8 mouse cellular contexts compared by ENCODE assay signal in genomic region chr11:5411577-5411976, GRCm38 (mm10). TPM values are rescaled to one million over a fixed set of nuclear protein-coding genes. Genes with fewer than 3 reads are reported as not detected.
A peak's percentile ranks its signal among the peaks of the same experiment; 100 is the strongest.
DNase-seq lines count a peak whose midpoint lies in the region; ATAC-seq and TF ChIP-seq lines count a peak whose summit lies in the region.

No protein-coding gene starts in this region.

- no peaks in the 10 kb centered on the region for H3K36me3 ChIP-seq in embryonic facial prominence, embryonic 15.5 days
- H3K36me3 ChIP-seq in liver, adult 2 months (ENCODE audit: control insufficient read depth, insufficient read depth, low read length), result no peaks in the 10 kb centered on the region

- peaks cover 48% of the 10 kb centered on the region for H3K4me1 ChIP-seq in embryonic facial prominence, embryonic 15.5 days
- H3K4me1 ChIP-seq in liver, adult 2 months (ENCODE audit: control insufficient read depth, insufficient read depth, low read length), result peaks cover 27% of the 10 kb centered on the region

- TF ChIP-seq CTCF in liver, adult 2 months (IDR thresholded peaks at IDR 0.05; ENCODE audit: low read depth, low read length), result no peak

- H3K4me2 ChIP-seq in embryonic facial prominence, embryonic 15.5 days (replicated peaks), result no peak overlapping the region

- no peak overlapping the region for H3K4me3 ChIP-seq in embryonic facial prominence, embryonic 15.5 days (replicated peaks)
- no peak overlapping the region for H3K4me3 ChIP-seq in liver, adult 2 months (ENCODE audit: insufficient read depth, low read depth, low read length)

- peaks cover 15% of the 10 kb centered on the region; the same call in 1 of the 2 replicates for H3K79me2 ChIP-seq in liver, adult 2 months (ENCODE audit: control insufficient read depth, insufficient read depth, low read length)

- 0 out of 2 replicates have a peak overlapping the region, but pooled peaks have one; percentile 34 for H3K27ac ChIP-seq in embryonic facial prominence, embryonic 15.5 days (replicated peaks)
- H3K27ac ChIP-seq in liver, adult 2 months (replicated peaks; ENCODE audit: insufficient read depth, low read depth, low read length), result no peak overlapping the region

- H3K9ac ChIP-seq in embryonic facial prominence, embryonic 15.5 days, result no peak overlapping the region
- no peak overlapping the region for H3K9ac ChIP-seq in liver, adult 2 months (ENCODE audit: low read depth, low read length)

- H3K27me3 ChIP-seq in embryonic facial prominence, embryonic 15.5 days, result no peaks in the 10 kb centered on the region
- no peaks in the 10 kb centered on the region for H3K27me3 ChIP-seq in liver, adult 2 months (ENCODE audit: control insufficient read depth, insufficient read depth, low read length)

- ATAC-seq in embryonic facial prominence, embryonic 15.5 days (ENCODE audit: insufficient number of reproducible peaks, low FRiP score, low TSS enrichment, low read depth), result no peak; the same call in 1 of the 2 replicates

- H3K9me3 ChIP-seq in embryonic facial prominence, embryonic 15.5 days (replicated peaks), result no peaks in the 10 kb centered on the region

- no peak for TF ChIP-seq POLR2A in liver, adult 2 months (IDR thresholded peaks at IDR 0.05; ENCODE audit: extremely low read depth, insufficient read depth, low read length)

- 39% methylated on average over 9 of the region's 9 CpGs for WGBS in embryonic facial prominence, embryonic 15.5 days
- WGBS in liver, adult 2 months, result 30% methylated on average over 9 of the region's 9 CpGs

- DNase-seq in adrenal gland, adult 2 months, result peak; percentile 55
- DNase-seq in adrenal gland, postnatal 4 days (ENCODE audit: low spot score in 2 of 2), result no peak
- peak; percentile 87 for DNase-seq in CD4-positive, CD25-positive, alpha-beta regulatory T cell, adult 2 months (ENCODE audit: low read depth, low spot score)
- DNase-seq in liver, adult 2 months (ENCODE audit: extremely low read depth, low read depth, low spot score), result peak; percentile 69
- DNase-seq in thymus, adult 18-20 months, result peak; percentile 67 to 84
- no peak for DNase-seq in frontal cortex, postnatal 25 days (ENCODE audit: low spot score in 2 of 2)
- no peak for DNase-seq in right cerebral cortex, postnatal 36 days (ENCODE audit: low spot score in 2 of 2)

RNA-seq across cellular contexts. Expression of gene Znrf3, which starts 33.1 kb away (rescaled TPM):
- 10 to 100 TPM; 21.8 to 27.9 TPM for total RNA-seq in adrenal gland, adult 2 months (2021)
- 11.9 and 15.7 TPM in 2 replicates for polyA plus RNA-seq in adrenal gland, adult 2 months (2012; rRNA removed)
- total RNA-seq in adrenal gland, postnatal 4 days (2021), result 10 to 100 TPM; 44.3 to 44.6 TPM
- 15.9 and 16.9 TPM in 2 replicates for polyA plus RNA-seq in embryonic facial prominence, embryonic 15.5 days (2015; fragmentation: Nextera tagmentation; extraction: Ambion mirVana)
- 4.6 and 6.3 TPM in 2 replicates for total RNA-seq in liver, adult 2 months (2014; rRNA removed)
- 4.2 and 4.5 TPM in 2 replicates for polyA plus RNA-seq in liver, adult 2 months (2012; rRNA removed)

Comparison
In these comparisons a context has a peak if more than half of its experiments do, and no peak if none do; other contexts are left out.
1. DNase-seq: peak in adrenal gland, adult 2 months (single experiment), CD4-positive, CD25-positive, alpha-beta regulatory T cell, adult 2 months (single experiment), liver, adult 2 months (single experiment) and thymus, adult 18-20 months (2 of 2); none in adrenal gland, postnatal 4 days (0 of 2), frontal cortex, postnatal 25 days (0 of 2) and right cerebral cortex, postnatal 36 days (0 of 2).